Mouse (Mus musculus) cerebellum, adult (tissue): ENCODE results near the gene Gm20388.

Experiments used
- ATAC-seq: cut with Nextera tagmentation; 2 replicates; pipeline ENCODE4 v1.9.2; 2017; ENCODE audit warnings: mild to moderate bottlenecking, moderate library complexity, mixed read lengths; ENCODE audit not compliant: insufficient number of reproducible peaks, low FRiP score, low TSS enrichment

The Gm20388 gene

DNA sequence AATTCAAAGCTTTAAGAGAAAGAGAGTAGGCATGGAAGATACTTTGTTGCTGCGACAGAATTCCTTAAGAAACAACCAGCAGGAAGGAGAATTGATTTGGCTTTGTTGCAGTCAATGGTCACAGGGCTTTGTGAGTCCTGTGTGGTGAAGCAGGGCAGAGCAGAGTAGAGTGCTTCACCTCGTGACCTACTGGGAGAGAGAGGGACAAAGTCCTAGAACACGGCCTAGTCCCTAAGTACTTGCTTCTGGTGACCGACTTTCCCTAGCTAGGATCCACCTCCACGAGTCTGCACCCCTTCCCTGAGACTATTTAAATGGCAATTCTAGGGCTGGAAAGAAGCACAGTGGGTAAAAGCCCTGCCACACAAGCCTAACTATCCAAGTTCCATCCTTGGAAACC is 3419.3 kb downstream of the Gm20388 start:
- no peak for ATAC-seq

DNA sequence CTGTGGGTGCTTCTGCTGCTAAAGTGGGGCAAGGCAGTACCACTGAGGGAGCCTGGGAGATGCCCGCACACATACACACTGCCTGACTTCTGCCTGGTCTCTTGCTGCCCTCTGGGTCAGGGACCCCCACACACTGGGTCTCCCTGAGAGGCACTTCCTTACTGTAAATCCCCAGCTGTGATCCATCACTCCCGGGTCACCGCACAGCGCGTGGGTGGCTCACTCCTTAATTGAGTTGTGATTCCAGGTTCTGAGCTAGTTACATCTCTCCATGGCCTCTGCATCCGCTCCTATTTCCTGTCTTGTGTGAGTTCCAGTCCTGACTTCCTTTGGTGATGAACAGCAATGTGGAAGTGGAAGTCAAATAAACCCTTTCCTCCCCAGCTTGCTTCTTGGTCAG is 3420.1 kb downstream of the Gm20388 start:
- ATAC-seq, result no peak

DNA sequence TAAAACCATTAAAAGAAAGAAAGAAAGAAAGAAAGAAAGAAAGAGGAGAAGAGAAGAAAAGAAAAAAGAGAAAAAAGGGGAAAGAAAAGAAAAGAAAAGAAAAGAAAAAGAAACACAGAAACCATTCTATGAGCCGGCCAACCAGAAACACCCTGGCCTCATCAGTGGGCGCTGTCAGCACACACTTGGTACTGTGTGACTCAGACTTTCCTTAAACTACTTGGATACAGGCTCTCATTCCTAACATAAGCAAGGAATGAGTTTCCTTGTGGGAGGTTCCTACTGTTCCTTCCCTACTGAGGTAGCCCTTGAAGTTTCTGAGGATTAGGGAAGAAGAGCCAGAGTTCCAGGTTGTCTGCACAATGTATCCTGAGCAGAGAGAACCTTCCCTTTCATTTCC is 3420.7 kb downstream of the Gm20388 start:
- no peak for ATAC-seq

DNA sequence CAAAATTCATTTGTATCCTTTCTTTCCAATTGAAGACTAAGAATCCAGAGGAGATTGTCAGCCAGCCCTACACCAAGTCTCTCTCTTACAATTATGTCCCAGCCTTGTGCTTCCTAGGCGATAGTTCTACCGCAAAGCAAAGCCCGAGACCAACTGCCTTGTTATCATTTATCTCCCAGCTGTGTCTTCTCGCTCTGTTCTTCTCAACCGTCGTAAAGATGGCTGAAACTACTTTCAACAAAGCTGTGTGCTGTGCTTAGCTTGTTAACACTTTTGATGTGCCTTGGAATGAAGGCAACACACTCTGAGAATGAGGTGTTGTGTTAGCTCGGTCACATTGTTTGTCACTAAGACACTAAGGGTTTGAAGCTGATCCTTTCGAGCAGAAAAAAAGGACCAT is 3421.2 kb downstream of the Gm20388 start:
- ATAC-seq, result no peak

DNA sequence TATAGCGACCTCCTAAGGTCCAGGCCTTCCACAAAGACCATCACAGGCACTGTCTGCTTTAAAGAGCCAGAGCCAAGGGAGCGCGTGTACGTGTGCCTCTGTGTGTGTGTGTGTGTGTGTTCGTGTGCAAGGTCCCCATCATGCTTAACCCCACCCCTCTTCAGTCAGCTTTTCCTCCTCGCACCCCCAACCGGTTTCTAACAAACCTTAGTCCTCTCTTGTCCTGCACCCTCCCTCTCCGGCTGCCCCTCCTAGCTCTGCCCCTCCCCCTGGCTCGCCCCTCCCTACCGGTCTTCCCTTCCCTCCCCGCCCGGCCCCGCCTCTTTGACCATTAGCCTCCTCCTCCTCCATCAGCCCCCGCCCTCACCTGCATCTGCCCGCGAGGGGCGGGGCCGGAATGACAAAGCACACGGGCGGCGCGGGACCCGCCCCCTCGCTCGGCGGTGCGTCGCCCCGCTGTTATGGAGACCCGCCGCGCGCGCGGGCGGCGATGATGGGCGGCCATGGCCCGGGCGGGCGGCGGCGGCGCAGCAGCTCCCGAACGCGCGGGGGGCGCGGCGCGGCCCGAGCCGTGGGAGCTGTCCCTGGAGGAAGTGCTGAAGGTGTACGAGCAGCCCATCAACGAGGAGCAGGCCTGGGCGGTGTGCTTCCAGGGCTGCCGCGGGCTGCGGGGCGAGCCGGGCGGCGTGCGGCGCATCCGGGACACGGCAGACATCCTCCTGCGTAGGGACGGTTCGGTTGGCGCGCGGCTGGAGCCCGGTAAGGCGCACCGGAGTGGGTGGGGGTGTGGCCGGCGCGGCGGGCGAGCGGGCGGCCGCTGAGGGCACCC is 3421.8 kb downstream of the Gm20388 start, which contains the start of gene Spire2:
Spire2 (plus strand) TSS at position 452 of the 829 bp plus-strand sequence.
- ATAC-seq, result peak; percentile 76

DNA sequence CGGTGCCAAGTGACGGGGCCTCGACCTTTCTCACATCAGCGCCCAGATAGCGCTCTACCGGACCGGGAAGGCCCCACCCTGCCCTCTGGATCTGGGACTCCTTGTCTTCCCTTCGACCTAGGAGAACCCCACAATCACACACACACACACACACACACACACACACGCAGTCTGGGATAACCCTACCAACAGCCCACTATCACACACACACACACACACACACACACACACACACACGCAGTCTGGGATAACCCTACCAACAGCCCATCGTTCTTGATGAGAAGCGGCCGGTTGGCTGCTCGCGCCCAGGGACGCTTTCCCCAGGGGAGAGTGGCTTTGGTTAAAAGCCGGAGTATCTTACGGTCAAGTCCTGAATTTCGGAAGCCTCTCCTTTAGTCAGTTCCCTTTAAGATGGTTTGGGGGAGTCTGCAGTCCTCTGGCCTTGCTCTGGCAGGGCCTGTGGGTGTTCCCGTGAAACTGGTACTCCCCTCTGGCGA is 3422.5 kb downstream of the Gm20388 start:
- peak; percentile 43; the same call in 1 of the 2 replicates for ATAC-seq

DNA sequence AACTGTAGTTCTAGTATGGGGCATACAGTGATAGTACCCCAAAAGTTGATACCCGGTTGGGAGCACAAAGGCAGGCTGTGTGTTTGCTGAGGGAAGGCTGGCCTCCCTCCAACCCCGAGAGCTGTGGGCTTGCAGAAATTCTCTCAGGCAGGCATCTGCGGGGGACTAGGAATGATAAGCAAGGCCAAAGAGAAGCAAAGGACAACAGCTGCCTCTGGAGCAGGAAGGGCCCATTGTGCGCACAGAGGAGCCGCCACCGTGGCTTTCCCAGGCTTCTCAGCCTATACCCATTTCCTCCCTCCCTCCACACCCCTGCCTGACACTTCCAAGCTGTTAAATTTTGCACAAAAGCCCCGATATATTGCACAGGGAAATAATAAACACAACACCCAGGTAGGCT is 3423.2 kb downstream of the Gm20388 start:
- no peak for ATAC-seq

DNA sequence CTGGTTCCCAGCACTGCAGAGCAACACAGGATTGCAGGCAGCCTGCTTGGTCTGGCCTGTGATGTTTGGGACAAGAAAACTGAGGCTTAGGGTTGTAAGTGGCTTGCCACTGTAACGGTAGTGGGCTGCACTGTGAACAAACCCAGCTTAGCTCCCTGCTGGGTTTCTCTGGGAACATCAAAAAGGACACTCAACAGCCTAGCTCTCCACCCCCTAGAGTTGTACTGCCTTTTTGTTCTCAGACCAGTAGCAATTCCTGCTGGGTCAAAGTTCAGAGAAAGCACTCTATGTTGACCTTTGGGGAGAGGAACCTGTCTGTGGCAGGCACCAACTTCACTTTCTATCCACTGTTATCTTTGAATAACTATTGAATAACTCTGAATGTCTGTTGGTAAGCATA is 3423.8 kb downstream of the Gm20388 start:
- no peak for ATAC-seq

DNA sequence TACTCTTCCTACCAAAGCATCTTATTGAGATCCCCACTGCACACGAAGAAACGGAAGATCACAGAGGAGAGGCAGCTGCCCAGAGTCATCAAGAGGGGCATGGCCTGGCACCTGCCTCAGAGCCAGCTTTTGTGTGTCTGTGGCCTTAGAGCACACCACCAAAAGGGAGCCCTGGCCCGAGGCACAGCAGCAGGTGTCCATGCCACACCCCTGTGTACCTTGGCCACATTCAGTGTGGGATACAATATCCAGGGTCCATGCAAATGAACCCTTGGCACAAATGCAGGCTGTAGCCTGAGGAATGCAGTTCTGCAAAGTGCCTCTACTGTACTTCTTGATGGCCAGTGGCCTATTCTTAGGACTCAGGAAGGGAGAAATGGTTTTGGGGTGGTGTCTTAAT is 3426.8 kb downstream of the Gm20388 start:
- ATAC-seq, result no peak

DNA sequence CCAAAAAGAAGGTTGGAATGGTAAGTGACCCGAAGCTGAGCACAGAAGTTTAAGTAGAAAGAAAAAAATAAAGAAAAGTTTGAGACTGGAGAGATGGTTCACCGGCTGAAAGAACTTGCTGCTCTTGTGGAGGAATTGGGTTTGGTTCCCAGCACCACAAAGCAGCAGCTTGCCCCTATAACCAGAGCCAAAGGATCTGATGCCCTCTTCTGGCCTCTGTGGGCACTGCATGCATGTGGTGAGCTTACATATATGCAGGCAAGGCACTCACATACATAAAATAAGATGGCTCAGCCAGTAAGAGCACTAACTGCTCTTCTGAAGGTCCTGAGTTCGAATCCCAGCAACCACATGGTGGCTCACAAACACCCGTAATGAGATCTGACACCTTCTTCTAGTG is 3429.4 kb downstream of the Gm20388 start:
- ATAC-seq, result no peak

DNA sequence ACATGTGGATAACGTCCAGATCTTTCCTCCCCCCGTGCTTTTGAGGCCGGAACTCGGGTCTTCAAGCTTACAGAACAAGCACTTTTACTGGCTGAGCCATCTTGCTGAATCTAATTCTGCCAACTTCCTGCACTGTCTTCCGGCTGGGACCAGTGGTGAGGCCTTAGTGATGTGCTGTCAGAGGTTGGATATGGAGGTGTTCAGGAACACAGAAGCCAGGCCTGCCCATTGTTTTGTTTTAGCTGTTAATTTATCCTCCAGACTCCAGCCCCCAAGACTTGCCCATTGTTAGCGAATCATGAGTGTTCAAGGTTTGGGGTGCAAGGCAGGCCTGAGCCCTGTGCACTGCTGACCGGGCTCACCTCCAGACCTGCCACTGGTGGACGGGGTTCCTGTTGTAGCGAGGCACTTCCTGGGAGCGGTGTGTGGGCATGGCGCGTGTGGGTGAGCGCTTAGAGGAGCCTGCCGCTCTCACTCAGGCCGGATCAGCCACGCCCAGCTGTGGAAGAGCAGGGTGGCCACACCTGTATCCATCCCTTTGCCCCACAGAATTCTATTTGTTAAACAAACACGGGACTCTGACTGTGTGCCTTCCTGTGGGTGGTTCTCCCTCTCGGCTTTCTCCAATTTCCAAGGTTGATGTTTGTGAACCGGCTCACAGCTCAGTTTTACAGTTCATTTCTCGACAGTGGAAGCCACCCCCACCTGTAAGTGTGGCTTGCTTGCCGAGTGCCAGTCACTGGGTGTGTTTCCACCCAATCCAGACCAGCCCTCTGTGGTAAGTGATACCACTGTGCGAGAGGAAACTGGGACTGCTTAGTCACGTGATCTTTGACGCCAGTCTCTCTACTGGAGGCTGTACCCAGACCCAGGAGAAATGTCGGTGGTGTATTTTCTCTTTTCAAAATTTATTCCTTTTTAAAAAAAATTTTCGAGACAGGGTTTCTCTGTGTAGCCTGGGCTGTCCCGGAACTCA is 3430.7 kb downstream of the Gm20388 start:
- no peak for ATAC-seq

DNA sequence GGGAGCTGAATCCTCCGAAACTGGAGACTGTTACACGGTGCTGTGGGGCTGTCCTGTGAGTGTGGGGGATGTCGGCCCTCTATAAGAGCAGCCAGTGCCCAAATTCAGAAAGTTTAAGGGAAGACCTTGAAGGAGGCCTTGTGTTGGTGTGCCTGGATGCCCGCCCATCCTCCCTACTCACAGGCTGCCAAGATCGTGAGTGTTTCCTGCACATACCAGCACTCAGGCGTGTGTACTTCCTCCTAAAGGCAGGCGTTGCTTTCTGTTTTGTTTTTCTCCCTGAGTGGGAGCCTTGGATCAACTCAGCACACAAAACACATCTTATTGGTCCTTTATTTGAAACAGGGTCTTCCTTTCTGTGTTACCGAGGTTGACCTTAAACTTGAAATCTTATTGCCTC is 3431.6 kb downstream of the Gm20388 start:
- no peak for ATAC-seq

DNA sequence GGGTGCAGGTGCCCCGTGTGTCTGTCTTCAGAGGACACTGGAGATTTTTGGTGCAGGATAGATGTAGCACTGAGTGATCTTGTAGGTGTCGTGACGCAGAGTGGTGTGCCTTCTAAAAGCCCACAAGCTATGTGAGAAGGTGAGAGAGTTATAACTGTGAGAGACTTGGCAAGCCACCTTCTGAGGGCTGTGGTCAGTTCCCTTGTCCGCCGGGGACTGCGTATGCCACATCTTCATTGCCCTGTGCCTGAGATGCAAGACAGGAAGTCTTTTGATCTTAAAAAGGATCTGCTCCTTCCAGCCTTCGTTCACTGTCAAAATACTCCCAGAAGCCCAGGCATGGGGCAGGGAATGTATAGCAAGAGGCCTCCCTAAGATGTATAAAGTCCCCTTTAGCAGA is 3432.3 kb downstream of the Gm20388 start:
- no peak for ATAC-seq

DNA sequence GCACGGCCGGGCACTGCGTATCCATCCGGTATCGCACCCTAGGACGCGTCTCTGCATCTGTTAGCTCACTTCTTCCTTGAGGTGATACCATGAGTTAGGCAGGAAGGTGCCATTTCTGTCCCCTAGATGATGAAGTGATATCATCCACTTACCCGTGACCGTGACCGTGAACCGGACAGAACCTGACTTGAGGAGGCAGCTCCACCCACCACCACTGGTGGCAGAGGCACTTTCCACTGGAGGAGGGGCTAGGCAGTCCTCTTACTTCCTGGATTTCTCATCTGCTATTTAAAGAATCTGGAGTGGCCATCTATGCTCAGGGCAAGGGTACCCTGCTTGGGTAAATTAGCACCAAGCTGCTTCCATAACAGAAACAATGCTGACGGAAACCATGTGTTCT is 3432.8 kb downstream of the Gm20388 start:
- no peak for ATAC-seq

DNA sequence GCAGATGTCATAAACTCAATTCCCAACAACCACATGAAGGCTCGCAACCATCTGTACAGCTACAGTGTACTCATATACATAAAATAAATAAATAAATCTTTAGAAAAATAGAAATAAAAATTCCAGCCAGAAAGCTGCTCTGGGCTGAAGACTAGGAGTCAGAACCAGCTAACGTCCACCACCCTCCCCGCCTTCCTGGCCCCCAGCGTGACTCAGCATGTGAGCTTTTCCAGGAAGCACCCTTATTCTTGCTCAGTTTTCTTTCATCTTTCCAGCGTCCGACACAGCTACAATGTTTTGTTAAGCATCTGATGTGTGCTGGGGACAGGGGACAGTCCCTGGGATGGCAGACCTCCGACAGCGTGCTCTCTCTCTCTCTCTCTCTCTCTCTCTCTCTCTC is 3434.5 kb downstream of the Gm20388 start:
- ATAC-seq, result no peak

DNA sequence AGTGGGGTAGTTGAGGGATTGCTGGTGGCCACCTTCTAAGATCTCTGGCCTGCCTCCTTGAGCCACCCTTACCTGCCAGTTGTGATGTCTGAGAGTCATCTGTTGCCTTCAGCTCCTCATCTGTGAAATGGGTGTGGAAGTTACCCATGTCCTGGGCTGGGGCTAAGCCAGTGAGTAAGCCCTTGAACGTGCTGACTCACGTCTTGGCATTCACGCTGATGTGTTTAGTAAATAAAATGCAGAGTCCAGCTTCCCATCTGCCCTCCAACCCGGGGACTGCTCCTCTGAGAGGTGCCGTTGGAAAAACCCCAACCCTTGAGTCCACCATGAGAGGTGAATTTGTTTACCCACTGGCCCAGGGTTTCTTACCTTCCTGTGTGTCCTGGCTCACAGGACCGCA is 3435.2 kb downstream of the Gm20388 start:
- no peak for ATAC-seq

DNA sequence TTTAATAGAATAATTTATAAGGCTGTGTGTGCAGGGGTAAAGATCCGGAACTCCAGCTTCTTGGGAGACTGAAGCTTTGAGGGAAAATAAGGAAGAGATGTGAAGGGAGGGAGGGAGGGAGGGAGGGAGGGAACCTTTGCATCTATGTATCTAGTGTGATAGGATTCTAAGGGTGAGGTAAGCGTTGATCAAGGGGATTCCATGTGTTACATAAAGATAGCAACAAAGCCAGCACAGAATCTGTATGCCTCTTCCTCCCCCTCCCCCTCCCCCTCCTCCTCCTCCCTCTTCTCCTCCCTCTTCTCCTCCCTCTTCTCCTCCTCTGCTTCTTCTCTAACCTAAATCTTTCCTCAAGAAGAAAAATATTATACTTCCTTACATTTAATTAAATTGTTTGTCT is 3436.7 kb downstream of the Gm20388 start:
- no peak for ATAC-seq

DNA sequence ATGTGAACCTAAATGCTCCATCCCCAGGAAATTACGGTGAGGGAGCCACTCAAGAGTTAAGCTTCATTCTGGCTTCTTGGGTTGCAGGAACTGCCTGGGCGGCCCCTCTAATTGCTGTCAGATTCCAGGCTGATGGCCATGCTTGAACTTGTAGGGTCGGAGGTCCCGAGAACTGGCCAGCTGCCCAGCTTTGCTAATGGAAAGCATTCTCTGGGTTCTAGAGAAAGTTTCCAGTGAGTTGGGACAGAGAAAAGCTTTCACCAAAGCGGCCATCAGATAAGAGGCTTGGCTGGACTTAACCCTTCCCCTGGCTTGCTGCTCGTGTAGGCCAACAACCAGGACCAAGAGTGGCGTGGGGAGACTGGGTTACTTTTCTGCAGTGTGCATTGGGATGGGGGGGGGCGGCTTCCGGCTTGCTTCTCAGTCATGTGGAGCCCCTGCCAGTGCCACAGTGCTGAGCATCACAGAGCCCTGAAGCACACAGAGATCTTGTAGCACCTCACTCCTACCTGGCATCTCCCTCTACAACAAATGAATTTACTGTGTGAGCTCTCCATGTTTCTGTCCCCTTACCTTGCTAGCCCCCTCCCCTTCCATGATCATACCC is 3437.7 kb downstream of the Gm20388 start:
- no peak for ATAC-seq

DNA sequence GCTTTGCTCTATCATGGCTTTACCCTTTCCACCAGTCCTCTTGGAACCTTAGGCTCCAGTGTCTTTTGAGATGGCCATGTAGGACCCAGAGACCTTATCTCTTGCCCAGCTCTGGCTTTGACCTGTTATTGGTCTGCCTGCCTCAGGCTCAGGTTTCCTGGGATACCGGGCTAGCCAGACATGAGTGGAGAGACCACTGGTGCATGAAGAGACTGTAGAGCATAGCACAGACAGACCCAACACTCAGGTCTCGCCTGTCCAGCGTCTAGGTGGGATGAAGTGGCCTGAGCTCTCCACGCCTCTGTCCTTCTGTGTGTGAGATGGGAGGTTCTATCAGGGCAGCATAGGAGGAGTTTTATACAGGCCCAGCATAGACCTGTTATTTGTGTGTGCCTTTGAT is 3438.4 kb downstream of the Gm20388 start:
- ATAC-seq, result no peak

DNA sequence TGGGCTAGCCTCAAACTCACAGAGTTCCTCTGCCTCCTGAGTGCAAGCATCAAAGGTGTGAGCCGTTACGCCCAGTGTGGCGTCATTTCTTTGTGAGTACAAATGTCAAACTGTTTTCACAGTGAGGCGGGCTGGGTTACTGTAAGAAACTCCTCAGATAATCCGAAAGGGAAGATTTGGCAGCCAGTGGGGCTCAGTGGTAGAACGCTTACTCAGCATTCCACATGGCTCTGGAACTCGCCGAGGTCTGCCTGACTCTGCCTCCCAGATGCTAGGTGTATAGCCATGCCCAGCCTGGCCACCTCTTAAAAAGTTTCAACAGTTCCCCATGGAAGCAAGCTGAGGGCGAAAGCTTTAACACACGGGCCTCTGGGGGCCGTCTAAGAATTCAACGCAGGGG is 3441.5 kb downstream of the Gm20388 start:
- no peak for ATAC-seq

DNA sequence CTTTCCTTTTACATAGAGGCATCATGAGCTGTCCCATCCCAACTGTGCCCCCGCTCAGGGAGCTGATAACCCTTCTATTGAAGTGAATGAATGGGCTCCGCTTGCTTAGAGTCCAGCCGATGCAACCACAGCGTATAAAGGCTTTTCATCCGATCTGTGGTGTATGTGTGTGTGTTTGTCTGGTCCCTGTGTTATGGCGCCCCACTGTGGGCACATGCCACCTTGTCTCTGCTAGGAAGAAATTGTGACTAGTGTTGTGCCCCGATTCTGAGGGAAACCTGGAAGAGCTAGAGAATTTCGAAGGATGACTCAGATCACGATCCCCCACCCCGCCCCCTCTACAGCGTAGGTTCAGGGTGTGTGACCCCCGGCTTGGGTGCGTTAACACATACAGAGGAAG is 3442.1 kb downstream of the Gm20388 start:
- no peak for ATAC-seq
